ENCODE assay signal across 9 mouse cellular contexts in genomic region chr3:101836532-101836931, GRCm38 (mm10). TPM values are rescaled to one million over a fixed set of nuclear protein-coding genes. Genes with fewer than 3 reads are reported as not detected.
A peak's percentile ranks its signal among the peaks of the same experiment; 100 is the strongest.
DNase-seq lines count a peak whose midpoint lies in the region; ATAC-seq and TF ChIP-seq lines count a peak whose summit lies in the region.
"Had no signal": no experiment of that assay in that cellular context is flagged by ENCODE, and none has a peak within 500 bp of the region (broad histone marks: within the 10 kb centered on the region; RNA-seq: fewer than 3 reads in every experiment).

No protein-coding gene starts in this region.

- H3K4me1 ChIP-seq in kidney, embryonic 14.5 days (ENCODE audit: control insufficient read depth, insufficient read depth, low read length): 0 out of 2 replicates have a peak, but pooled peaks cover 2% of the 10 kb centered on the region
- peaks cover 4% of the 10 kb centered on the region; the same call in 1 of the 2 replicates for H3K4me1 ChIP-seq in kidney, adult 2 months (ENCODE audit: control insufficient read depth, insufficient read depth, low read length)
- peaks cover 27% of the 10 kb centered on the region for H3K4me1 ChIP-seq in embryonic facial prominence, embryonic 13.5 days
- peaks cover 16% of the 10 kb centered on the region for H3K4me1 ChIP-seq in intestine, embryonic 16.5 days (ENCODE audit: control insufficient read depth, insufficient read depth, low read length)
- no peaks in the 10 kb centered on the region; the same call in 1 of the 2 replicates for H3K4me1 ChIP-seq in midbrain, postnatal 0 days (ENCODE audit: insufficient read depth, low read length)

- no peak for DNase-seq in kidney, adult 2 months
- no peak for DNase-seq in midbrain, postnatal 0 days (ENCODE audit: low spot score)
- DNase-seq in ovary, postnatal 36 days (ENCODE audit: low spot score): no peak
- DNase-seq in kidney, adult 11 months: no peak

- no peak; the same call in 1 of the 2 replicates for ATAC-seq in kidney, embryonic 14.5 days (ENCODE audit: low FRiP score, low TSS enrichment)
- no peak for ATAC-seq in embryonic facial prominence, embryonic 13.5 days (ENCODE audit: insufficient number of reproducible peaks, insufficient read depth, low FRiP score, low TSS enrichment, low read depth)
- no peak for ATAC-seq in intestine, embryonic 16.5 days
- no peak for ATAC-seq in midbrain, postnatal 0 days (ENCODE audit: low FRiP score)
- no peak for ATAC-seq in erythroid progenitor cell, adult 5-6 weeks (replicated peaks; ENCODE audit: low FRiP score, poor library complexity, severe bottlenecking)

- H3K9me3 ChIP-seq in kidney, embryonic 14.5 days (ENCODE audit: control insufficient read depth, low read length): no peaks in the 10 kb centered on the region
- no peaks in the 10 kb centered on the region for H3K9me3 ChIP-seq in embryonic facial prominence, embryonic 13.5 days
- H3K9me3 ChIP-seq in intestine, embryonic 16.5 days (ENCODE audit: control insufficient read depth, low read length): no peaks in the 10 kb centered on the region; the same call in 1 of the 2 replicates
- no peaks in the 10 kb centered on the region for H3K9me3 ChIP-seq in midbrain, postnatal 0 days (ENCODE audit: low read length)

- no peak for TF ChIP-seq CTCF in kidney, adult 2 months (conservative IDR thresholded peaks at IDR 0.05; ENCODE audit: insufficient read depth, insufficient read length, low read depth, low read length)
- TF ChIP-seq CTCF in midbrain, postnatal 0 days (IDR thresholded peaks at IDR 0.05): no peak

- H3K4me3 ChIP-seq in kidney, embryonic 14.5 days (ENCODE audit: low read length): peak overlapping the region; percentile 25
- no peak overlapping the region for H3K4me3 ChIP-seq in kidney, adult 2 months (ENCODE audit: insufficient read depth, low read depth, low read length)
- peak overlapping the region; percentile 29 for H3K4me3 ChIP-seq in embryonic facial prominence, embryonic 13.5 days
- H3K4me3 ChIP-seq in intestine, embryonic 16.5 days (ENCODE audit: low read length): peak overlapping the region; percentile 37; the same call in 1 of the 2 replicates
- H3K4me3 ChIP-seq in midbrain, postnatal 0 days (ENCODE audit: low read depth, low read length): no peak overlapping the region

- H3K36me3 ChIP-seq in kidney, embryonic 14.5 days (ENCODE audit: control insufficient read depth, insufficient read depth, low read length): no peaks in the 10 kb centered on the region
- no peaks in the 10 kb centered on the region for H3K36me3 ChIP-seq in kidney, adult 2 months (ENCODE audit: control insufficient read depth, insufficient read depth, low read length)
- no peaks in the 10 kb centered on the region for H3K36me3 ChIP-seq in embryonic facial prominence, embryonic 13.5 days
- H3K36me3 ChIP-seq in intestine, embryonic 16.5 days (ENCODE audit: control insufficient read depth, insufficient read depth, low read length): no peaks in the 10 kb centered on the region
- no peaks in the 10 kb centered on the region for H3K36me3 ChIP-seq in midbrain, postnatal 0 days (ENCODE audit: insufficient read depth, low read length)

- 66% methylated on average over 5 of the region's 5 CpGs for WGBS in kidney, embryonic 14.5 days
- 74% methylated on average over 5 of the region's 5 CpGs for WGBS in kidney, adult 2 months
- WGBS in embryonic facial prominence, embryonic 13.5 days: 64% methylated on average over 5 of the region's 5 CpGs
- 68% methylated on average over 5 of the region's 5 CpGs for WGBS in intestine, embryonic 16.5 days
- 67% methylated on average over 5 of the region's 5 CpGs for WGBS in midbrain, postnatal 0 days

- peak overlapping the region; percentile 35 for H3K4me2 ChIP-seq in kidney, embryonic 14.5 days (replicated peaks; ENCODE audit: low read depth, low read length)
- peak overlapping the region; percentile 58 for H3K4me2 ChIP-seq in embryonic facial prominence, embryonic 13.5 days
- peak overlapping the region; percentile 59 for H3K4me2 ChIP-seq in intestine, embryonic 16.5 days (ENCODE audit: low read depth, low read length)
- H3K4me2 ChIP-seq in midbrain, postnatal 0 days (ENCODE audit: low read depth, low read length, poor library complexity, severe bottlenecking): peak overlapping the region; percentile 32; the same call in 1 of the 2 replicates

- no peak overlapping the region for H3K27ac ChIP-seq in kidney, embryonic 14.5 days (ENCODE audit: low read depth, low read length)
- no peak overlapping the region for H3K27ac ChIP-seq in kidney, adult 2 months (ENCODE audit: insufficient read depth, low read depth, low read length)
- peak overlapping the region; percentile 78 for H3K27ac ChIP-seq in embryonic facial prominence, embryonic 13.5 days
- H3K27ac ChIP-seq in intestine, embryonic 16.5 days (ENCODE audit: low read length): no peak overlapping the region
- H3K27ac ChIP-seq in midbrain, postnatal 0 days (ENCODE audit: low read depth, low read length): no peak overlapping the region

- H3K27me3 ChIP-seq in kidney, embryonic 14.5 days (ENCODE audit: control insufficient read depth, insufficient read depth, low read length): no peaks in the 10 kb centered on the region
- no peaks in the 10 kb centered on the region for H3K27me3 ChIP-seq in kidney, adult 2 months (replicated peaks; ENCODE audit: control insufficient read depth, insufficient read depth, low read length)
- no peaks in the 10 kb centered on the region for H3K27me3 ChIP-seq in embryonic facial prominence, embryonic 13.5 days
- no peaks in the 10 kb centered on the region for H3K27me3 ChIP-seq in intestine, embryonic 16.5 days (replicated peaks; ENCODE audit: control insufficient read depth, insufficient read depth, low read length)
- no peaks in the 10 kb centered on the region for H3K27me3 ChIP-seq in midbrain, postnatal 0 days (ENCODE audit: insufficient read depth, low read length)

- TF ChIP-seq POLR2A in kidney, adult 2 months (IDR thresholded peaks at IDR 0.05; ENCODE audit: low read depth, low read length): no peak

- peak overlapping the region; percentile 35; the same call in 1 of the 2 replicates for H3K9ac ChIP-seq in kidney, embryonic 14.5 days (ENCODE audit: low read depth, low read length)
- peak overlapping the region; percentile 51 for H3K9ac ChIP-seq in embryonic facial prominence, embryonic 13.5 days
- H3K9ac ChIP-seq in intestine, embryonic 16.5 days (ENCODE audit: low read depth, low read length): 0 out of 2 replicates have a peak overlapping the region, but pooled peaks have one; percentile 12
- H3K9ac ChIP-seq in midbrain, postnatal 0 days (replicated peaks; ENCODE audit: low read length, poor library complexity, severe bottlenecking): no peak overlapping the region

RNA-seq across cellular contexts. Expression of gene Mab21l3, which starts 12.2 kb away (rescaled TPM):
- 0.41 and 0.77 TPM in 2 replicates for polyA plus RNA-seq in kidney, embryonic 14.5 days (2014; fragmentation: Nextera tagmentation; extraction: Ambion mirVana)
- 1.8 TPM in 2 replicates for polyA plus RNA-seq in kidney, adult 2 months (2012; rRNA removed)
- 1.7 and 2.0 TPM in 2 replicates for polyA plus RNA-seq in embryonic facial prominence, embryonic 13.5 days (2015; fragmentation: Nextera tagmentation; extraction: Ambion mirVana)
- polyA plus RNA-seq in intestine, embryonic 16.5 days (2015; fragmentation: Nextera tagmentation; extraction: Ambion mirVana): 5.3 and 6.1 TPM in 2 replicates
- total RNA-seq in midbrain, postnatal 0 days (2014; rRNA removed): 0.22 and 0.33 TPM in 2 replicates
- polyA plus RNA-seq in midbrain, postnatal 0 days (2015; fragmentation: Nextera tagmentation; extraction: Ambion mirVana): not detected in 2 replicates
- not detected in 2 replicates for total RNA-seq in erythroid progenitor cell, adult 5-6 weeks (2015; ENCODE audit: low replicate concordance)
- total RNA-seq in erythroid progenitor cell, adult 5-6 weeks (2017; ENCODE audit: low replicate concordance): not detected in 2 replicates
- total RNA-seq: MEL had no signal

Comparison
In these comparisons a context has a peak if more than half of its experiments do, and no peak if none do; other contexts are left out.
1. H3K4me3 ChIP-seq: peak in kidney, embryonic 14.5 days (single experiment), embryonic facial prominence, embryonic 13.5 days (single experiment) and intestine, embryonic 16.5 days (single experiment); none in kidney, adult 2 months (single experiment) and midbrain, postnatal 0 days (single experiment).
2. Peak in every context shown above with its lines, with median percentiles within 50 percentile points of each other: H3K4me2 ChIP-seq.